Mouse (Mus musculus) MEL (cell line): ENCODE measurements at regions not wholly inside any gene's neighbourhood (a gene's known extent, or its start where the extent isn't known, plus 50 kb on each side); places are given as distances from the start of the nearest gene placed in this dataset.
"Not testable (repeated sequence)": the region's sequence is repeated elsewhere in the genome, so short reads cannot be mapped to it uniquely, and the experiment has no call there.

Source experiments
- CTCF ChIP-seq, 3 experiments: IDR thresholded peaks in 2 of 3; conservative IDR thresholded peaks in 1 of 3; 2 replicates each; pipeline ENCODE4 v1.5.1; 2011 to 2012; ENCODE audit warnings: low read length in 3 of 3, low read depth in 2 of 3, mild to moderate bottlenecking in 2 of 3, improper control_type of control experiment in 1 of 3, inconsistent platforms in 1 of 3, mixed read lengths in 1 of 3, moderate library complexity in 1 of 3; ENCODE audit not compliant: control insufficient read depth in 1 of 3, insufficient read depth in 1 of 3, poor library complexity in 1 of 3, severe bottlenecking in 1 of 3
- NRF1 ChIP-seq: IDR thresholded peaks from 2 replicates; pipeline ENCODE4 v1.6.1; 2014; ENCODE audit warnings: low read depth, mild to moderate bottlenecking, inconsistent platforms, low read length, improper control_type of control experiment, moderate library complexity; ENCODE audit not compliant: poor library complexity, insufficient read depth, severe bottlenecking
- POLR2A ChIP-seq, 2 experiments: IDR thresholded peaks; 2 replicates each; pipeline ENCODE4 v1.6.1; 2011 to 2012; ENCODE audit warnings: low read length in 2 of 2, mild to moderate bottlenecking in 2 of 2, control low read depth in 1 of 2, improper control_type of control experiment in 1 of 2, low read depth in 1 of 2, moderate library complexity in 1 of 2; ENCODE audit not compliant: control insufficient read depth in 1 of 2, insufficient read depth in 1 of 2, poor library complexity in 1 of 2
- SIN3A ChIP-seq: IDR thresholded peaks from 2 replicates; pipeline ENCODE4 v1.6.1; 2012; ENCODE audit warnings: low read length, improper control_type of control experiment, inconsistent platforms
- UBTF ChIP-seq: IDR thresholded peaks from 2 replicates; pipeline ENCODE4 v1.6.1; 2012; ENCODE audit warnings: low read depth, mild to moderate bottlenecking, inconsistent platforms, low read length, improper control_type of control experiment, moderate library complexity, borderline replicate concordance; ENCODE audit not compliant: insufficient read depth

GRCm38 (mm10) chr6:37815218-37815617 is 55.4 kb upstream of the Trim24 start:
- TF ChIP-seq UBTF; POLR2A (IDR thresholded peaks at IDR 0.05; ENCODE audit: control insufficient read depth in 1 of 2, insufficient read depth in 1 of 2, low read depth in 1 of 2, low read length in 2 of 2, poor library complexity in 1 of 2); CTCF (IDR thresholded peaks at IDR 0.05 in 2 of 3, conservative IDR thresholded peaks at IDR 0.05 in 1 of 3; ENCODE audit: control insufficient read depth in 1 of 3, insufficient read depth in 1 of 3, low read depth in 2 of 3, low read length in 3 of 3, poor library complexity in 1 of 3, severe bottlenecking in 1 of 3); SIN3A; NRF1: not testable (repeated sequence)
